ENCODE assay signal across 7 mouse cellular contexts in genomic region chr13:86046254-86046951, GRCm38 (mm10). TPM values are rescaled to one million over a fixed set of nuclear protein-coding genes. Genes with fewer than 3 reads are reported as not detected.
DNase-seq lines count a peak whose midpoint lies in the region; ATAC-seq lines count a peak whose summit lies in the region.

TSS of gene Cox7c (minus strand) at chr13:86046904.

- H3K9me3 ChIP-seq in embryonic facial prominence, embryonic 11.5 days (replicated peaks; ENCODE audit: control insufficient read depth, low read length): no peaks in the 10 kb centered on the region
- no peaks in the 10 kb centered on the region for H3K9me3 ChIP-seq in limb, embryonic 10.5 days (replicated peaks)
- no peaks in the 10 kb centered on the region for H3K9me3 ChIP-seq in midbrain, embryonic 13.5 days

- peak within 1 kb of the TSS; percentile 92 for H3K4me3 ChIP-seq in embryonic facial prominence, embryonic 11.5 days (ENCODE audit: low read depth, low read length)
- H3K4me3 ChIP-seq in limb, embryonic 10.5 days: peak within 1 kb of the TSS; percentile 96
- H3K4me3 ChIP-seq in midbrain, embryonic 13.5 days (replicated peaks): peak within 1 kb of the TSS; percentile 82

- H3K27me3 ChIP-seq in embryonic facial prominence, embryonic 11.5 days (ENCODE audit: control insufficient read depth, insufficient read depth, low read length): no peaks in the 10 kb centered on the region
- H3K27me3 ChIP-seq in limb, embryonic 10.5 days (ENCODE audit: low read depth, poor library complexity, severe bottlenecking): no peaks in the 10 kb centered on the region
- H3K27me3 ChIP-seq in midbrain, embryonic 13.5 days: no peaks in the 10 kb centered on the region

- H3K9ac ChIP-seq in embryonic facial prominence, embryonic 11.5 days (replicated peaks; ENCODE audit: low read length): peak within 1 kb of the TSS; percentile 99
- H3K9ac ChIP-seq in midbrain, embryonic 13.5 days (replicated peaks): peak within 1 kb of the TSS; percentile 96

- WGBS in embryonic facial prominence, embryonic 11.5 days: under 1% methylated on average over 48 of the region's 51 CpGs
- under 1% methylated on average over 51 of the region's 51 CpGs for WGBS in limb, embryonic 10.5 days
- 0% methylated on average over 51 of the region's 51 CpGs for WGBS in midbrain, embryonic 13.5 days

- peaks cover 3% of the 10 kb centered on the region; the same call in 1 of the 2 replicates for H3K36me3 ChIP-seq in embryonic facial prominence, embryonic 11.5 days (replicated peaks; ENCODE audit: control insufficient read depth, insufficient read depth, low read depth, low read length)
- H3K36me3 ChIP-seq in limb, embryonic 10.5 days: peaks cover 33% of the 10 kb centered on the region
- peaks cover 11% of the 10 kb centered on the region for H3K36me3 ChIP-seq in midbrain, embryonic 13.5 days

- ATAC-seq in embryonic facial prominence, embryonic 11.5 days (replicated peaks; ENCODE audit: insufficient number of reproducible peaks, low FRiP score, low TSS enrichment, low read depth): peak; percentile 98
- peak; percentile 97 for ATAC-seq in granulocyte monocyte progenitor cell, adult 5-6 weeks (replicated peaks; ENCODE audit: poor library complexity, severe bottlenecking)
- ATAC-seq in midbrain, embryonic 13.5 days: peak; percentile 99

- DNase-seq in adrenal gland, postnatal 14 days: peak; percentile 90
- DNase-seq in embryonic facial prominence, embryonic 11.5 days (ENCODE audit: low spot score): peak; percentile 95
- DNase-seq in kidney, adult 11 months: peak; percentile 92
- DNase-seq in limb, embryonic 10.5 days (ENCODE audit: low spot score): peak; percentile 83
- peak; percentile 63 for DNase-seq in spleen, adult 12 weeks (ENCODE audit: low spot score)

- H3K27ac ChIP-seq in embryonic facial prominence, embryonic 11.5 days (replicated peaks; ENCODE audit: low read depth, low read length): peak within 1 kb of the TSS; percentile 83
- peak within 1 kb of the TSS; percentile 98 for H3K27ac ChIP-seq in limb, embryonic 10.5 days
- peak within 1 kb of the TSS; percentile 92 for H3K27ac ChIP-seq in midbrain, embryonic 13.5 days

- H3K4me1 ChIP-seq in embryonic facial prominence, embryonic 11.5 days (ENCODE audit: control insufficient read depth, insufficient read depth, low read length): no peaks in the 10 kb centered on the region
- 0 out of 2 replicates have a peak, but pooled peaks cover 4% of the 10 kb centered on the region for H3K4me1 ChIP-seq in limb, embryonic 10.5 days
- peaks cover 3% of the 10 kb centered on the region; the same call in 1 of the 2 replicates for H3K4me1 ChIP-seq in midbrain, embryonic 13.5 days (replicated peaks)

- H3K4me2 ChIP-seq in embryonic facial prominence, embryonic 11.5 days (ENCODE audit: low read depth, low read length): peak within 1 kb of the TSS; percentile 41
- H3K4me2 ChIP-seq in midbrain, embryonic 13.5 days (replicated peaks): peak within 1 kb of the TSS; percentile 64

RNA-seq across cellular contexts. Expression of gene Cox7c, which starts in this region (rescaled TPM):
- total RNA-seq in adrenal gland, postnatal 14 days (2021): 667 and 690 TPM in 2 replicates
- 613 and 674 TPM in 2 replicates for polyA plus RNA-seq in embryonic facial prominence, embryonic 11.5 days (2014; fragmentation: Nextera tagmentation; extraction: Ambion mirVana)
- 588 and 737 TPM in 2 replicates for total RNA-seq in granulocyte monocyte progenitor cell, adult 5-6 weeks (2014; fragmentation: Nextera tagmentation)
- total RNA-seq in granulocyte monocyte progenitor cell, adult 5-6 weeks (2017): 218 and 362 TPM in 2 replicates
- polyA plus RNA-seq in limb, embryonic 10.5 days (2016; fragmentation: Nextera tagmentation; extraction: Ambion mirVana): 617 and 669 TPM in 2 replicates
- 695 and 738 TPM in 2 replicates for polyA plus RNA-seq in midbrain, embryonic 13.5 days (2015; fragmentation: Nextera tagmentation; extraction: Ambion mirVana)

Comparison
In these comparisons a context has a peak if more than half of its experiments do, and no peak if none do; other contexts are left out.
1. Peak in every context shown above with its lines: DNase-seq, ATAC-seq, H3K4me3 ChIP-seq and H3K27ac ChIP-seq.